Mouse (Mus musculus) liver, adult 2 months (tissue): ENCODE data around the gene Lcn9. TPM values are rescaled to one million over a fixed set of nuclear protein-coding genes. Genes with fewer than 3 reads are reported as not detected.

Experiments
- DNase-seq: peaks from one replicate; pipeline ENCODE4 v3.0.0-alpha.2; 2011; ENCODE audit warnings: low read depth, low spot score; ENCODE audit errors: extremely low read depth
- H3K27ac ChIP-seq: fragments of 200-500 bp; replicated peaks from 2 replicates; pipeline ENCODE4 v1.5.1; 2012; ENCODE audit warnings: low read depth, mild to moderate bottlenecking, control low read depth, inconsistent platforms, low read length; ENCODE audit not compliant: insufficient read depth
- H3K27me3 ChIP-seq: fragments of 200-500 bp; 2 replicates; pipeline ENCODE4 v1.6.1; 2012; ENCODE audit warnings: mild to moderate bottlenecking, moderate library complexity, low read length, inconsistent platforms; ENCODE audit not compliant: control insufficient read depth, insufficient read depth
- H3K36me3 ChIP-seq: fragments of 200-500 bp; 2 replicates; pipeline ENCODE4 v1.6.1; 2012; ENCODE audit warnings: low read length, inconsistent platforms; ENCODE audit not compliant: control insufficient read depth, insufficient read depth
- H3K4me1 ChIP-seq: fragments of 200-500 bp; 2 replicates; pipeline ENCODE4 v1.6.1; 2011; ENCODE audit warnings: low read length; ENCODE audit not compliant: control insufficient read depth, insufficient read depth
- H3K4me3 ChIP-seq: fragments of 200-500 bp; 2 replicates; pipeline ENCODE4 v1.5.1; 2011; ENCODE audit warnings: low read depth, mild to moderate bottlenecking, control low read depth, low read length, moderate library complexity; ENCODE audit not compliant: insufficient read depth
- H3K79me2 ChIP-seq: fragments of 200-500 bp; 2 replicates; pipeline ENCODE4 v1.6.1; 2012; ENCODE audit warnings: inconsistent platforms, mild to moderate bottlenecking, low read length, moderate library complexity; ENCODE audit not compliant: control insufficient read depth, insufficient read depth
- H3K9ac ChIP-seq: fragments of 200-500 bp; 2 replicates; pipeline ENCODE4 v1.6.1; 2012; ENCODE audit warnings: low read depth, mild to moderate bottlenecking, control low read depth, inconsistent platforms, low read length
- CTCF ChIP-seq: fragments of 200-500 bp; IDR thresholded peaks from 2 replicates; pipeline ENCODE4 v1.5.1; 2011; ENCODE audit warnings: low read depth, low read length, control low read depth
- POLR2A ChIP-seq: fragments of 200-500 bp; IDR thresholded peaks from 2 replicates; pipeline ENCODE4 v1.6.1; 2011; ENCODE audit warnings: low read length, control low read depth; ENCODE audit not compliant: insufficient read depth; ENCODE audit errors: extremely low read depth
- WGBS: fragments of 180-500 bp; shearing (Covaris S2); methylation state at CpG from one replicate; pipeline ENCODE4 v1.1.7; 2018; 5-methylcytosine and 5-hydroxymethylcytosine counted together
- polyA plus RNA-seq: library from polyadenylated mRNA; depleted of rRNA; stranded (reverse); fragments of >200 nt; gene quantifications from 2 replicates; pipeline ENCODE4 v1.2.3, GENCODE M21; 2012
- total RNA-seq: library from RNA; depleted of rRNA; stranded (reverse); fragments of >200 nt; gene quantifications from 2 replicates; pipeline ENCODE4 v1.2.3, GENCODE M21; 2014

Gene Lcn9
- total and polyA plus RNA-seq, 2 experiments = not detected

GRCm38 (mm10) chr2:25836291-25836690, 13.3 kb downstream of the Lcn9 start:
- Histone ChIP-seq H3K79me2 (no peaks in the 10 kb centered on the region), H3K4me1 (no peaks in the 10 kb centered on the region), H3K9ac (no peak overlapping the region), H3K4me3 (no peak overlapping the region), H3K36me3 (no peaks in the 10 kb centered on the region), H3K27ac (no peak overlapping the region), H3K27me3 (no peaks in the 10 kb centered on the region)
- peak; percentile 34 for DNase-seq
- 50% methylated on average over 5 of the region's 5 CpGs for WGBS
- peak; percentile 87 for TF ChIP-seq CTCF
- TF ChIP-seq POLR2A = no peak

- DNase-seq = no peak
- H3K4me1 ChIP-seq = no peaks in the 10 kb centered on the region
- TF ChIP-seq CTCF = no peak
- no peak for TF ChIP-seq POLR2A
- no peak overlapping the region for H3K4me3 ChIP-seq
- no peaks in the 10 kb centered on the region for H3K27me3 ChIP-seq
- no peaks in the 10 kb centered on the region for H3K79me2 ChIP-seq
- H3K9ac ChIP-seq = no peak overlapping the region
- 63% methylated on average over 4 of the region's 4 CpGs for WGBS
- H3K36me3 ChIP-seq = no peaks in the 10 kb centered on the region
- H3K27ac ChIP-seq = no peak overlapping the region
Observed at GRCm38 (mm10) chr2:25842161-25842560, 19.2 kb downstream of the Lcn9 start.

GRCm38 (mm10) chr2:25842758-25843157, 19.8 kb downstream of the Lcn9 start:
- Histone ChIP-seq H3K27ac (no peak overlapping the region), H3K36me3 (no peaks in the 10 kb centered on the region), H3K4me3 (no peak overlapping the region), H3K27me3 (no peaks in the 10 kb centered on the region), H3K79me2 (no peaks in the 10 kb centered on the region), H3K9ac (no peak overlapping the region), H3K4me1 (no peaks in the 10 kb centered on the region)
- WGBS = 71% methylated on average over 1 of the region's 1 CpGs
- TF ChIP-seq CTCF (no peak), POLR2A (no peak)
- DNase-seq = no peak

- Histone ChIP-seq H3K27ac (no peak overlapping the region), H3K79me2 (no peaks in the 10 kb centered on the region), H3K9ac (no peak overlapping the region), H3K4me3 (no peak overlapping the region), H3K4me1 (no peaks in the 10 kb centered on the region), H3K36me3 (no peaks in the 10 kb centered on the region), H3K27me3 (no peaks in the 10 kb centered on the region)
- WGBS = 85% methylated on average over 3 of the region's 3 CpGs
- no peak for DNase-seq
- TF ChIP-seq POLR2A (no peak), CTCF (no peak)
Observed at GRCm38 (mm10) chr2:25844097-25844496, 21.1 kb downstream of the Lcn9 start.

GRCm38 (mm10) chr2:25846516-25846915, 23.6 kb downstream of the Lcn9 start:
- 77% methylated on average over 8 of the region's 8 CpGs for WGBS
- TF ChIP-seq CTCF = no peak
- TF ChIP-seq POLR2A = no peak
- no peaks in the 10 kb centered on the region for H3K79me2 ChIP-seq
- H3K4me3 ChIP-seq = no peak overlapping the region
- H3K27ac ChIP-seq = no peak overlapping the region
- no peak for DNase-seq
- no peaks in the 10 kb centered on the region for H3K27me3 ChIP-seq
- H3K4me1 ChIP-seq = no peaks in the 10 kb centered on the region
- H3K36me3 ChIP-seq = no peaks in the 10 kb centered on the region
- H3K9ac ChIP-seq = no peak overlapping the region

GRCm38 (mm10) chr2:25847226-25847625, 24.3 kb downstream of the Lcn9 start, which contains the start of gene Sohlh1:
Gene Sohlh1 (minus strand): TSS chr2:25847248.
- WGBS = 79% methylated on average over 16 of the region's 16 CpGs
- H3K27ac ChIP-seq = no peak within 1 kb of the TSS
- H3K9ac ChIP-seq = no peak within 1 kb of the TSS
- H3K4me1 ChIP-seq = no peaks in the 10 kb centered on the region
- DNase-seq = no peak
- H3K36me3 ChIP-seq = no peaks in the 10 kb centered on the region
- no peaks in the 10 kb centered on the region for H3K27me3 ChIP-seq
- no peak within 1 kb of the TSS for H3K4me3 ChIP-seq
- no peak for TF ChIP-seq POLR2A
- no peak for TF ChIP-seq CTCF
- H3K79me2 ChIP-seq = no peaks in the 10 kb centered on the region
